Mouse (Mus musculus) C2C12 (cell line): Measurements from ENCODE around the gene Ces2c. TPM values are rescaled to one million over a fixed set of nuclear protein-coding genes. Genes with fewer than 3 reads are reported as not detected.
"Not testable (repeated sequence)": the region's sequence is repeated elsewhere in the genome, so short reads cannot be mapped to it uniquely, and the experiment has no call there.

ENCODE experiments used
- H3K27me3 ChIP-seq: one replicate; pipeline ENCODE4 v1.6.1; 2011; ENCODE audit not compliant: control insufficient read depth, insufficient read depth, insufficient read length
- H3K36me3 ChIP-seq: one replicate; pipeline ENCODE4 v1.6.1; 2011; ENCODE audit not compliant: control insufficient read depth, insufficient read depth
- H3K4me3 ChIP-seq: one replicate; pipeline ENCODE4 v1.5.1; 2011; ENCODE audit warnings: mild to moderate bottlenecking, control low read depth; ENCODE audit not compliant: poor library complexity, insufficient read depth, severe bottlenecking
- H3K79me2 ChIP-seq: one replicate; pipeline ENCODE4 v1.6.1; 2011; ENCODE audit not compliant: control insufficient read depth, insufficient read depth
- H3K79me3 ChIP-seq: one replicate; pipeline ENCODE4 v1.6.1; 2011; ENCODE audit warnings: low read depth, control low read depth
- H3ac ChIP-seq: one replicate; pipeline ENCODE3; 2011; ENCODE audit warnings: low read depth; ENCODE audit not compliant: control insufficient read depth, insufficient read length
- CEBPB ChIP-seq: IDR thresholded peaks from one replicate; pipeline ENCODE4 v1.6.1; 2011; ENCODE audit warnings: low read depth, mild to moderate bottlenecking, control low read depth, moderate library complexity
- CTCF ChIP-seq: IDR thresholded peaks from one replicate; pipeline ENCODE4 v1.5.1; 2011; ENCODE audit not compliant: control insufficient read depth, insufficient read depth, insufficient read length
- FOSL1 ChIP-seq: IDR thresholded peaks from one replicate; pipeline ENCODE4 v1.8.0; 2011; ENCODE audit warnings: mild to moderate bottlenecking, low read length; ENCODE audit not compliant: poor library complexity, insufficient read depth, severe bottlenecking
- MAX ChIP-seq: IDR thresholded peaks from one replicate; pipeline ENCODE4 v1.6.1; 2011; ENCODE audit warnings: mild to moderate bottlenecking, control low read depth
- MYOD1 ChIP-seq: IDR thresholded peaks from one replicate; pipeline ENCODE4 v1.6.1; 2011; ENCODE audit warnings: low read depth; ENCODE audit not compliant: control insufficient read depth, insufficient read length
- MYOG ChIP-seq: IDR thresholded peaks from one replicate; pipeline ENCODE4 v1.6.1; 2011; ENCODE audit not compliant: control insufficient read depth, insufficient read length; ENCODE audit errors: extremely low read depth
- USF1 ChIP-seq: IDR thresholded peaks from one replicate; pipeline ENCODE4 v1.6.1; 2011; ENCODE audit warnings: low read depth, mild to moderate bottlenecking, control low read depth, moderate library complexity
- polyA plus RNA-seq: library from polyadenylated mRNA; unstranded; fragments of >200 nt; fragmentation: generic; extraction: Trizol; gene quantifications from one replicate; pipeline ENCODE4 v1.2.1, GENCODE M21; 2012; ENCODE audit warnings: missing spikeins

The Ces2c gene
- polyA plus RNA-seq, 1 experiment, result not detected

DNA sequence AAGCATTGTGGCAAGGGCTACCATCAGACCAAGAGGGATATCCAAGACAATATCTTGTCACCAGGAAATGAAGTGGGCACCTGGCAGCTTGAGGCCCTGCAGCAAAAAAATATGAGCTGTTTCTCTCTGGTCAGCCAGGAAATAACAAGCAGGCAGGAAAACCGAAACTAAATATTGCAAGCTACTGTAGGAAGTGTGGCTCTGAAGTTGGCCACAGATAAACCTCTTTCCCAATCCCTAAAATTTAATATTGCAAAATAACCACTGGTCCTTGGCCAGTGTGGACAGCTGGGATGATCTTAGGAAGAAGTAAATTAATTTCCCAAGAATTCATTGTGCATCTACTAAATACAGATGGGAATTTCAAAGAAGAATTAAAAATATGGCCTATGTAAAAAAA lies 20.0 kb upstream of the Ces2c start:
- Histone ChIP-seq H3ac (no peak overlapping the region), H3K79me2 (no peaks in the 10 kb centered on the region), H3K27me3 (no peaks in the 10 kb centered on the region), H3K79me3 (no peaks in the 10 kb centered on the region), H3K36me3 (no peaks in the 10 kb centered on the region), H3K4me3 (no peak overlapping the region)
- TF ChIP-seq FOSL1 (no peak), CEBPB (no peak), CTCF (no peak), USF1 (no peak), MYOG (no peak), MAX (no peak), MYOD1 (no peak)

GRCm38 (mm10) chr8:104828221-104828620 lies 18.6 kb upstream of the Ces2c start:
- Histone ChIP-seq H3K79me2 (no peaks in the 10 kb centered on the region), H3K79me3 (no peaks in the 10 kb centered on the region), H3K27me3 (no peaks in the 10 kb centered on the region), H3K4me3 (no peak overlapping the region), H3ac (no peak overlapping the region), H3K36me3 (no peaks in the 10 kb centered on the region)
- TF ChIP-seq USF1, result no peak
- TF ChIP-seq MYOD1, result no peak
- TF ChIP-seq FOSL1, result no peak
- no peak for TF ChIP-seq MYOG
- no peak for TF ChIP-seq CTCF
- no peak for TF ChIP-seq MAX
- TF ChIP-seq CEBPB, result no peak

DNA sequence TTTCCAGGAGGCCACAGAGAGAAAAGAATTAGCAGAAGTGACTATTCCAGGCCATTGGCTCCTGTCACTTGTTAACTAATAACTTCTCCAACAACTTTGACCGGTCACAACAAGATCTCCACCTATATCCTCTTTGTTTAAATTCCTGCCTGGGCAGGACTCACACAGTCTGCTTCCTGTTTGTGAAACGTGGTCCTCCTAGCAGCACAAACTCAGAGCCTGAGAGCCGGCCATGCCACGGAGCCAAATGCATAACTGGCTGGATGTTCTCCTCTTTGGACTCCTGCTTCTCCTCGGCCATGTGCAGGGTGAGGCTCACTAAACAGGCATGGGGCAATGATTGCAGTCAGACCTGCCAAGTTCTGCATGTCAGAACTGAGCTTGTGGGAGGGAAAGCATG lies 15.4 kb upstream of the Ces2c start, which contains the start of gene Ces2b:
TSS of gene Ces2b (plus strand) at position 133 of the 400 bp plus-strand sequence.
- TF ChIP-seq MYOD1, result no peak
- no peak for TF ChIP-seq CEBPB
- TF ChIP-seq MYOG, result no peak
- no peak for TF ChIP-seq MAX
- TF ChIP-seq FOSL1, result no peak
- TF ChIP-seq CTCF, result no peak
- no peak for TF ChIP-seq USF1
- Histone ChIP-seq H3K36me3 (no peaks in the 10 kb centered on the region), H3K27me3 (no peaks in the 10 kb centered on the region), H3K79me3 (no peaks in the 10 kb centered on the region), H3K79me2 (no peaks in the 10 kb centered on the region), H3ac (no peak within 1 kb of the TSS), H3K4me3 (no peak within 1 kb of the TSS)

DNA sequence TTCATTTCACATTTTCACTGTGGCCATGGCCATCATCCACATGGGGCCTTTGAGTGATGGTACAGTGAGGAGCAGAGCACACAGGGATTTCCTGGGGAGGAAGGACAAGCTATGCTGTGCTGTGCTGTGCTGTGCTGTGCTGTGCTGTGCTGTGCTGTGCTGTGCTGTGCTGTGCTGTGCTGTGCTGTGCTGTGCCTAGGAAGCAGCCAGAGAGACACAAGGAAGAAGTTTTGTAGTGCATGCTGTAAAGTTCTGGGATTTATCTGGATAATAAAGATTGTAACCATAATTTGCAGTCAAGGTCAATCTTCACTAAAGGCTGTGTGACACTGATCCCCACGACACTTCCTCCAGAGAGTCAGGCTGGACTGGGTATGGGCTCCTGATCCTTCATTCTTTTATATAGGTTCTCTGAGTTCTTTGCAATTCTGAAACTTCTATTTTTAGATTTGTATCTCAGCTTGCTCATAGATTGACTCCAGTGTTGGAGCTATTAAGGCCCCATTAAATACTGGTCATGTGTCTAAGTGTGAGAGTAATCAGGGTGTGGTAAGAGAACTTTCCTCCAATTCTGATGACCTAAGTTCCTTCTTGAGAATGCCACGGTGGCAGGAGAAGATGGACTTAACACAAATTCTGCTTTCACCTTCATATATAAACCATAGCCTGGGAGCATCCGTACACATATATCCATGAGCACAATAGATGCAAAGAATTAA lies 5.3 kb upstream of the Ces2c start:
- Histone ChIP-seq H3K27me3 (no peaks in the 10 kb centered on the region), H3K4me3 (no peak overlapping the region), H3ac (no peak overlapping the region), H3K36me3 (no peaks in the 10 kb centered on the region), H3K79me2 (no peaks in the 10 kb centered on the region), H3K79me3 (no peaks in the 10 kb centered on the region)
- TF ChIP-seq USF1 (no peak), MAX (no peak), CTCF (no peak), MYOD1 (no peak), CEBPB (no peak), FOSL1 (no peak), MYOG (no peak)

GRCm38 (mm10) chr8:104847741-104848462 lies 1.0 kb downstream of the Ces2c start:
- Histone ChIP-seq H3ac (no peak overlapping the region), H3K4me3 (no peak overlapping the region), H3K79me3 (no peaks in the 10 kb centered on the region), H3K79me2 (no peaks in the 10 kb centered on the region), H3K36me3 (no peaks in the 10 kb centered on the region), H3K27me3 (no peaks in the 10 kb centered on the region)
- TF ChIP-seq MYOD1, result no peak
- no peak for TF ChIP-seq MAX
- TF ChIP-seq CEBPB, result no peak
- TF ChIP-seq CTCF, result no peak

- H3ac ChIP-seq, H3K27me3 ChIP-seq, H3K79me3 ChIP-seq, H3K36me3 ChIP-seq, H3K4me3 ChIP-seq, H3K79me2 ChIP-seq: not testable (repeated sequence)
These were observed 20.1 kb downstream of the Ces2c start for GRCm38 (mm10) chr8:104866844-104867531.

DNA sequence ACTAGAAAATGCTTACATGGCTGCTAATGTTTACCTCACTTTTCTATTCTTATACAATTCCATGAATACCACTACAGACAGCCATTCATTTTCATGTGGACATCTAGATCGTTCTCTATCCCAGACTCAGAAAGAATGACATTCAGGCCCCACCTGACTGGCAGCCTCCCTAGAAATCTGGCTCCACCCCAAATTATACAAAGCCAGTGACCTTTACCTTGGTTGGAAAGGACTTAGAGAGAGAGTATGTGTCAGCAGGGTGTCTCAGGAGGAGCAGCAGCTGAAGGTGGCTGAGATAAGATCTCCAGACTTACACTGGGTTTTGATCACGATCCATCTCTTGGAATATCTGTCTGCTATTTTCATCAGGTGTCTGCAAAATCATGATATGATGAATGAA lies 22.0 kb downstream of the Ces2c start:
- H3K27me3 ChIP-seq, result not testable (repeated sequence)

DNA sequence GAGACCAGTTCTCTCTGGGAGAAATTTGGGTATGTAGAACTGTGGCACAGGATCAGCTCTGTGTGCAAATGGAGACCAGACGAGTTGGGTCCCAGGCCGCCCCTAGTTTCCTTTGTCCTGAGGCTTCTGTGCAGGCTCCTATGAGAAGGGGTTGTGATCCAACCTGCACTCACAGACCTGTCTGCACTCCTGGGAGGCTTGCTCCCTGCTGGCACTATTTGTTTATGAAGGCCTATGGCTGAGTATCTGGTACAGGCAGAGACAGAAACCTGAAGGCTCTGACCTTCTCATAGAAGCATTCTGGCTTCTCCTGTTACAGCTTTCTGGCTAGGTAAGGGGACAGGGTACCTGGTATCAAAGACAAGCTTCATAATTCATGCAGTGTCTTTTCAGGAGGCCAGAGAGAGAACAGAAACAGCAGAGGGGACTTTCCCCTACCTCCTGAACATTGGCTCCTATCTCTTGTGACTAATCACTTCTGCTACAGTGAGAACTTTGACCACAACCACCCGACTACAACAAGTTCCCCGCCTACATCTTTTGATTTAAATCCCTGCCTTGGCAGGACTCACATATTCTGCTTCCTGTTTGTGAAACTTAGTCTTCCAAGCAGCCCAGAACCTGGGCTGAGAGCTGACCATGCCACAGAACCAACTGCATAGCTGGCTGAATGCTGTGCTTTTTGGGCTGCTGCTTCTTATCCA lies 39.5 kb downstream of the Ces2c start:
- H3ac ChIP-seq, H3K36me3 ChIP-seq, H3K79me2 ChIP-seq, H3K27me3 ChIP-seq, H3K79me3 ChIP-seq, H3K4me3 ChIP-seq: not testable (repeated sequence)

More for the DNA sequence above, 22.0 kb downstream of the Ces2c start:
- H3ac ChIP-seq, H3K79me3 ChIP-seq, H3K79me2 ChIP-seq, H3K36me3 ChIP-seq, H3K4me3 ChIP-seq: not testable (repeated sequence)
